Mouse (Mus musculus): ENCODE measurements around the gene B3galnt2. TPM values are rescaled to one million over a fixed set of nuclear protein-coding genes. Genes with fewer than 3 reads are reported as not detected.
"Not testable (repeated sequence)": the region's sequence is repeated elsewhere in the genome, so short reads cannot be mapped to it uniquely, and the experiment has no call there.

The B3galnt2 gene
- polyA plus RNA-seq, 1 experiment from 2014 or later, result 16.4 TPM

DNA sequence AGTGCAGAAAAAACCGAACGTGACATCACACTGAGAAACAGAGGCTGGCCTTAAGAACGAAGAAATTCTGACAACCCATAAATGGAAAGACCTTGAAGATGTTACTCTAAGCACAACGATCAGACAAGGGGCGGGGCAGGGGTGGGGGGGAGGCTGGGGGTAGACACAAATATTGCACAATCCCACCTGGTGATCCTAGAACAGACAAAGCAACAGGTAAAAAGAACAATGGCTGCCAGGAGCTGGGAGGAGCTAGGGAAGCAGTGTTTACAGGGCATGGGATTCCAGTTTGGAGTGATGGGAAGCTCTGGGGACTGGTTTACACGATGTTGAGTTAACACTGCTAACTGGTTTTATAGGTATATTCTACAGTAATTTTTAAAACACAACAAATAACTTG lies 61.3 kb downstream of the B3galnt2 start:
- no peak overlapping the region for H3K27ac ChIP-seq (ENCODE audit: low read depth, low read length)

DNA sequence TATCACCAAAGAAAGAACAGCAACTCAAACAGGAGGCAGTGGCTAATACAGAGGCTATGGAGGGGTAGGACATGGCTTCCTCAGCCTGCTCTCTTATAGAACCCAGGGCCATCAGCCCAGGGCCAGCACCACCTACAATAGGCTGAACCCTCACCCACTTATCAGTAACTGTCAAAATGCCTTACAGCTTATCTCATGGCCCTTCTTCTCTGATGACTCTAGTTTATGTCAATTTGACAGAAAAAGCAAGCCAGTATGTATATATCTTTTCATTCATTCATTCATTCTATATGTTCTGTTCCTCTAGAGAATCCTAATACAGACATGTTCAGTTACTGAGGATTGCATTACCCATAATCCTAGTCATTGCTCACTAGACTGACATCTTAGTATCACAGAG lies 64.0 kb downstream of the B3galnt2 start:
- DNase-seq (ENCODE audit: low spot score) (no peak), ATAC-seq (no peak)
- Histone ChIP-seq H3K4me3 (ENCODE audit: low read depth, low read length) (no peak overlapping the region), H3K9ac (ENCODE audit: low read length) (no peak overlapping the region), H3K4me2 (ENCODE audit: low read length) (no peak overlapping the region), H3K36me3 (ENCODE audit: control insufficient read depth, insufficient read depth, low read length) (peaks cover 42% of the 10 kb centered on the region), H3K27ac (ENCODE audit: low read depth, low read length) (no peak overlapping the region), H3K27me3 (replicated peaks; ENCODE audit: control insufficient read depth, insufficient read depth, low read length) (no peaks in the 10 kb centered on the region), H3K9me3 (replicated peaks; ENCODE audit: control insufficient read depth, low read length) (no peaks in the 10 kb centered on the region), H3K4me1 (ENCODE audit: control insufficient read depth, insufficient read depth, low read length) (no peaks in the 10 kb centered on the region)

More for the DNA sequence above, 61.3 kb downstream of the B3galnt2 start:
- DNase-seq (ENCODE audit: low spot score) (no peak), ATAC-seq (no peak)
- no peaks in the 10 kb centered on the region for H3K4me1 ChIP-seq (ENCODE audit: control insufficient read depth, insufficient read depth, low read length)
- H3K4me2 ChIP-seq (ENCODE audit: low read length), result no peak overlapping the region
- peaks cover 58% of the 10 kb centered on the region for H3K36me3 ChIP-seq (ENCODE audit: control insufficient read depth, insufficient read depth, low read length)
- no peak overlapping the region for H3K9ac ChIP-seq (ENCODE audit: low read length)
- no peaks in the 10 kb centered on the region for H3K27me3 ChIP-seq (replicated peaks; ENCODE audit: control insufficient read depth, insufficient read depth, low read length)
- H3K9me3 ChIP-seq (replicated peaks; ENCODE audit: control insufficient read depth, low read length), result no peaks in the 10 kb centered on the region
- WGBS, result 97% methylated on average over 6 of the region's 6 CpGs
- no peak overlapping the region for H3K4me3 ChIP-seq (ENCODE audit: low read depth, low read length)

DNA sequence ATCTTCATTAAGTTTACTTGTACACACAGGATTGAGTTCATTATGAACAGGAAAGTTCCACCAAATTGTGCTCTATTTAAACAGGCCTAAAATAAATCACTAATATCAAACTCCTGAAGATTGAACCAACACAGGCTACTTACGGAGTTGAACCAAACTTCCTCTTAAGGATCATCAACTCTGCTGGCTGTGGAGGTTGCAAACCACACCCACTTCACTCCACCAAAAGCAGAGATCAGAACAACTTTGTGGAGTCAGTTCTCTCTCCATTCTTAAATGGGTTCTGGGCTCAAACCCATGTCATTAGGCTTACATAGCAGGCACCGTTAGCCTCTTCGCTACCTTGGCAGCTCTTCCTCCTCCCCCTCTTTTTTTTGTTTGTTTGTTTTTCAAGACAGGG lies 64.6 kb downstream of the B3galnt2 start:
- H3K9me3 ChIP-seq (replicated peaks; ENCODE audit: control insufficient read depth, low read length), result no peaks in the 10 kb centered on the region

DNA sequence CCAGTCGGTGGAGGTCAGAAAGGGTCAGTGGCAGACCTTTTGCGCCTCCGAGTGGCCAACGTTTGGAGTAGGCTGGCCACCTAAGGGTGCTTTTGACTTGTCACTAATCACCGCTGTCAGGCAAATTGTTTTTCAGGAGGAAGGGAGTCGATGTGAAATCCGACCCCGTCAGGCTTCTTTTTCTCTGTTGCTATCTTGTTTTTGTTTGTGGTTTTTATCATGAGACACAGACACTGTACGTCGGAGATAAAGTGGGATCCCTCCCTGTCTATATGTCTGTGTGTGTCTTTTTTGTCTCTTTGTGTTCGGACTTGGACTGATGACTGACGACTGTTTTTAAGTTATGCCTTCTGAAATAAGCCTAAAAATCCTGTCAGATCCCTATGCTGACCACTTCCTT lies 67.1 kb downstream of the B3galnt2 start:
- not testable (repeated sequence) for DNase-seq (ENCODE audit: low spot score); H3K27me3 ChIP-seq (replicated peaks; ENCODE audit: control insufficient read depth, insufficient read depth, low read length); ATAC-seq; H3K27ac ChIP-seq (ENCODE audit: low read depth, low read length); H3K9me3 ChIP-seq (replicated peaks; ENCODE audit: control insufficient read depth, low read length); H3K4me2 ChIP-seq (ENCODE audit: low read length); H3K4me1 ChIP-seq (ENCODE audit: control insufficient read depth, insufficient read depth, low read length); H3K9ac ChIP-seq (ENCODE audit: low read length); H3K4me3 ChIP-seq (ENCODE audit: low read depth, low read length)
- 82% methylated on average over 10 of the region's 12 CpGs for WGBS
- H3K36me3 ChIP-seq (ENCODE audit: control insufficient read depth, insufficient read depth, low read length), result peaks cover 24% of the 10 kb centered on the region

More for the DNA sequence above, 64.6 kb downstream of the B3galnt2 start:
- no peak overlapping the region for H3K27ac ChIP-seq (ENCODE audit: low read depth, low read length)
- WGBS, result 97% methylated on average over 3 of the region's 3 CpGs
- H3K9ac ChIP-seq (ENCODE audit: low read length), result no peak overlapping the region
- H3K4me3 ChIP-seq (ENCODE audit: low read depth, low read length), result no peak overlapping the region
- ATAC-seq (no peak), DNase-seq (ENCODE audit: low spot score) (no peak)
- no peaks in the 10 kb centered on the region for H3K4me1 ChIP-seq (ENCODE audit: control insufficient read depth, insufficient read depth, low read length)
- H3K4me2 ChIP-seq (ENCODE audit: low read length), result no peak overlapping the region
- H3K36me3 ChIP-seq (ENCODE audit: control insufficient read depth, insufficient read depth, low read length), result peaks cover 37% of the 10 kb centered on the region
- no peaks in the 10 kb centered on the region for H3K27me3 ChIP-seq (replicated peaks; ENCODE audit: control insufficient read depth, insufficient read depth, low read length)

DNA sequence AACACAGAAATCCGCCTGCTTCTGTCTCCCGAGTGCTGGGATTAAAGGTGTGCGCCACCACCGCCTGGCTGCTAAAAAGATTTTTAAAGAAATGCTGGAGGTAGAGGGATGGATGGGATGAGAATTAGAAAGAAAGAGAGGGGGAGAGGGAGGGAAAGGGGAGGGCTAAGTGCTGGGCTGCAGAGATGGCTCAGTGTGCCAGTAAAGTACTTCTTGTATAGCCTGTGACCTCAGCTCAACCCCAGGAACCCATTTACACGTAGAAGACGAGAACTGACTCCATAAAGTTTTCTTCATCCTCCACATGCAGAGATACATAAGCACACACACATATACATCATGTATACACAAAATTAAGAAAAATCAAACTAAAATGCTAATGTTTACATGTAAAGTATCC lies 71.3 kb downstream of the B3galnt2 start:
- DNase-seq (ENCODE audit: low spot score) (no peak), ATAC-seq (no peak)
- no peaks in the 10 kb centered on the region for H3K9me3 ChIP-seq (replicated peaks; ENCODE audit: control insufficient read depth, low read length)
- H3K4me1 ChIP-seq (ENCODE audit: control insufficient read depth, insufficient read depth, low read length), result no peaks in the 10 kb centered on the region
- no peak overlapping the region for H3K27ac ChIP-seq (ENCODE audit: low read depth, low read length)
- H3K27me3 ChIP-seq (replicated peaks; ENCODE audit: control insufficient read depth, insufficient read depth, low read length), result no peaks in the 10 kb centered on the region
- H3K4me3 ChIP-seq (ENCODE audit: low read depth, low read length), result no peak overlapping the region
- no peak overlapping the region for H3K9ac ChIP-seq (ENCODE audit: low read length)
- WGBS, result 90% methylated on average over 6 of the region's 6 CpGs
- H3K4me2 ChIP-seq (ENCODE audit: low read length), result no peak overlapping the region
- peaks cover 23% of the 10 kb centered on the region for H3K36me3 ChIP-seq (ENCODE audit: control insufficient read depth, insufficient read depth, low read length)

DNA sequence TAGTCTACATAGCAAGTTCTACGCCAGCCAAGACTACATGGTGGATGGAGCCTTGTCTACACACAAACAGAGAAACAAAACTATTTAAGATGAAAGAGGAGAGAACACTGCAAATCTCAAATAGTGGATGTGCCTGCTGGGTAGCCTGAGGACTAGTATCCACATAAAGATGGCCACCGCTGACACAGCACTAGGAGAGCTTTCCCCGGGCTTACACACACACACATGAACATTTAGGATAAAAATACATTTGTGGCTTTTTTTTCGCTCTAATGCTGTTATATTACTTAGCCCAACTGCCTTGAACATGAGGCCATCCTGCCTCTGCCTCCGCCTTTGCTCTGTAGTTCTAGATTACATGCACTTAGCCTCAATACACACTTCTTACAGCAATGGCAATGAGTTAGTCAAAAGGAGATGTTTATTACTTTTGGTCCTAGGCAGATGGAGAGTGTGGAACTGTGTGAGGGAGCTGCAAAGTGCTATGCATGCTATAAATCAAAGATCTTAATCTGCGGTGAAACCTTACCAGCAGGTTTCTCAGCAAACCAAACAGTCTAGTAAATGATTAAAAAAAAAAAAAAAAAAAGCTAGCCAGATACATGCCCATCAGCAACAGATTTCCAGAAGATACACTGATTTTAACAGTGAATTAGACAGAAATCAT lies 72.0 kb downstream of the B3galnt2 start:
- no peak overlapping the region for H3K27ac ChIP-seq (ENCODE audit: low read depth, low read length)
- H3K4me3 ChIP-seq (ENCODE audit: low read depth, low read length), result no peak overlapping the region
- H3K4me2 ChIP-seq (ENCODE audit: low read length), result no peak overlapping the region
- no peaks in the 10 kb centered on the region for H3K27me3 ChIP-seq (replicated peaks; ENCODE audit: control insufficient read depth, insufficient read depth, low read length)
- no peaks in the 10 kb centered on the region for H3K9me3 ChIP-seq (replicated peaks; ENCODE audit: control insufficient read depth, low read length)
- DNase-seq (ENCODE audit: low spot score), result no peak
- no peak for ATAC-seq
- 97% methylated on average over 6 of the region's 6 CpGs for WGBS
- H3K9ac ChIP-seq (ENCODE audit: low read length), result no peak overlapping the region
- no peaks in the 10 kb centered on the region for H3K4me1 ChIP-seq (ENCODE audit: control insufficient read depth, insufficient read depth, low read length)
- H3K36me3 ChIP-seq (ENCODE audit: control insufficient read depth, insufficient read depth, low read length), result peaks cover 23% of the 10 kb centered on the region

DNA sequence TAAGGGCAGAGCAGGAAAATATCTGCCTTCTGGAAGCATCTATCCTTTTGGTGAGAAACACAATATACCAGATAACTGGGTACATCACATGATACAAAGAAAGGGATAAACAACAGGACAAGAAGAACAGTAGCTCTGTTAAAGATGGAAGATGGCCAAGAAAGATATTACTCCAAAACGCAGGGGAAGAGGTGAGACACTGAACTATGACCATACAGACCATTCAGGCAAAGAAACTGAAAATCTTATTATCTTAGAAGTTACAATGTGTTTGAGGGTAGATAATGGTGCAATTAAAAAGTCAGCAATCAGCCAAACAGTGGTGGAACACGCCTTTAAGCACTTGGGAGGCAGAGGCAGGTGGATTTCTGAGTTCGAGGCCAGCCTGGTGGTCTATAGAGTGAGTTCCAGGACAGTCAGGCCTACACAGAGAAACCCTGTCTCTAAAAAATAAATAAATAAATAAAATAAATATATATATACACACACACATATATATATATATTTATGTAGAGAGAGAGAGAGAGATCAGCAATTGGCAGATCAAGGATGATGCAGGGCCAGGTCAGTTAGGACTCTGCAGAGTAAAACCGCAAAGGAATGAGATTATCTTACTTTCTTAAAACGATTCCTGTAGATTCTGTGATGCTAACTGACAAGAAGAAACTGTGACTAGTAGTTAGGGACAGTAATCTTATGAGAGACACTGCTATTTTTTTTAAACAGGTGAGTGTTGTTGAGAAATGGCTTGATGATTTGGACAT lies 79.2 kb downstream of the B3galnt2 start:
- 90% methylated on average over 5 of the region's 5 CpGs for WGBS

DNA sequence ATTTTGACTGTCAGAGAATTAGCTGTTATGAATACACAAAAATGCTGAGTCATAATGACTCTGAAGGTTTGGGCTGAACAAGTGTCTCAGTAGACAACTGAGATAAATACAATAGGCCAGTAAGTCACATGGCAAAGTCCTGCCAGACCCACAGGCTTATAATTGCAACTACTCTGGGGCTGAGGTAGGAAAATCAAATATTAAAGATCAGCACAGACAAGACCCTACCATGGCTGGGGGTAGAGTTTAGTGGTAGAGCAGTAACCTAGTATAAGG lies 79.7 kb downstream of the B3galnt2 start:
- no peaks in the 10 kb centered on the region for H3K27me3 ChIP-seq (replicated peaks; ENCODE audit: control insufficient read depth, insufficient read depth, low read length)
- no peak overlapping the region for H3K27ac ChIP-seq (ENCODE audit: low read depth, low read length)
- H3K9me3 ChIP-seq (replicated peaks; ENCODE audit: control insufficient read depth, low read length), result no peaks in the 10 kb centered on the region
- H3K4me2 ChIP-seq (ENCODE audit: low read length), result no peak overlapping the region
- no peak for DNase-seq (ENCODE audit: low spot score)
- H3K4me1 ChIP-seq (ENCODE audit: control insufficient read depth, insufficient read depth, low read length), result no peaks in the 10 kb centered on the region
- H3K9ac ChIP-seq (ENCODE audit: low read length), result no peak overlapping the region
- H3K36me3 ChIP-seq (ENCODE audit: control insufficient read depth, insufficient read depth, low read length), result no peaks in the 10 kb centered on the region
- no peak overlapping the region for H3K4me3 ChIP-seq (ENCODE audit: low read depth, low read length)
- ATAC-seq, result no peak

More for the DNA sequence above, 79.2 kb downstream of the B3galnt2 start:
- ATAC-seq, result no peak
- no peaks in the 10 kb centered on the region for H3K9me3 ChIP-seq (replicated peaks; ENCODE audit: control insufficient read depth, low read length)
- no peaks in the 10 kb centered on the region for H3K36me3 ChIP-seq (ENCODE audit: control insufficient read depth, insufficient read depth, low read length)
- no peaks in the 10 kb centered on the region for H3K4me1 ChIP-seq (ENCODE audit: control insufficient read depth, insufficient read depth, low read length)
- H3K4me3 ChIP-seq (ENCODE audit: low read depth, low read length), result no peak overlapping the region
- H3K4me2 ChIP-seq (ENCODE audit: low read length), result no peak overlapping the region
- no peak overlapping the region for H3K27ac ChIP-seq (ENCODE audit: low read depth, low read length)
- H3K9ac ChIP-seq (ENCODE audit: low read length), result no peak overlapping the region
- H3K27me3 ChIP-seq (replicated peaks; ENCODE audit: control insufficient read depth, insufficient read depth, low read length), result no peaks in the 10 kb centered on the region
- DNase-seq (ENCODE audit: low spot score), result no peak

DNA sequence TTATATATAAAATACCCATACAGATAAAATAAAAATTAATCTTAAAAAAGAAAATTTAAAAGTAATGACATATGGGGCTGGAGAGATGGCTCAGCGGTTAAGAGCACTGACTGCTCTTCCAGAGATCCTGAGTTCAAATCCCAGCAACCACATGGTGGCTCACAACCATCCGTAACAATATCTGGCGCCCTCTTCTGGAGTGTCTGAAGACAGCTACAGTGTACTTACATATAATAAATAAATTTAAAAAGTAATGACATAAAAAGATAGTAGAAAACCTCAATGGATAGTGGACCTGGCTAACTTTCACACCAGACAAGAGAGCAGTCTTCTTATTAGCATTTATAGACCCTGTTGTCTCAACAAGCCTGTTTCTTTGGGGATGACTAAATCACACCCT lies 81.1 kb downstream of the B3galnt2 start:
- H3K9ac ChIP-seq (ENCODE audit: low read length); H3K27ac ChIP-seq (ENCODE audit: low read depth, low read length); H3K27me3 ChIP-seq (replicated peaks; ENCODE audit: control insufficient read depth, insufficient read depth, low read length); H3K4me1 ChIP-seq (ENCODE audit: control insufficient read depth, insufficient read depth, low read length); ATAC-seq; H3K9me3 ChIP-seq (replicated peaks; ENCODE audit: control insufficient read depth, low read length); H3K4me3 ChIP-seq (ENCODE audit: low read depth, low read length); H3K36me3 ChIP-seq (ENCODE audit: control insufficient read depth, insufficient read depth, low read length); DNase-seq (ENCODE audit: low spot score); H3K4me2 ChIP-seq (ENCODE audit: low read length): not testable (repeated sequence)
- WGBS, result 92% methylated on average over 3 of the region's 3 CpGs
